Mouse (Mus musculus): ENCODE data around the gene Srbd1. TPM values are rescaled to one million over a fixed set of nuclear protein-coding genes. Genes with fewer than 3 reads are reported as not detected.

The Srbd1 gene
- polyA plus RNA-seq, 1 experiment from 2014 or later, result 21.9 TPM

GRCm38 (mm10) chr17:85948911-85949909 is 195.8 kb downstream of the Srbd1 start:
- Histone ChIP-seq H3K9me3 (replicated peaks) (no peaks in the 10 kb centered on the region), H3K27ac (replicated peaks) (no peak overlapping the region), H3K27me3 (ENCODE audit: low read depth, poor library complexity, severe bottlenecking) (peaks cover 12% of the 10 kb centered on the region; the same call in 1 of the 2 replicates), H3K36me3 (no peaks in the 10 kb centered on the region), H3K4me1 (peaks cover 13% of the 10 kb centered on the region), H3K4me3 (no peak overlapping the region)
- WGBS, result 86% methylated on average over 11 of the region's 11 CpGs
- no peak for DNase-seq (ENCODE audit: low spot score)

GRCm38 (mm10) chr17:85944726-85945125 is 200.2 kb downstream of the Srbd1 start:
- Histone ChIP-seq H3K9me3 (replicated peaks) (no peaks in the 10 kb centered on the region), H3K4me3 (no peak overlapping the region), H3K4me1 (peaks cover 8% of the 10 kb centered on the region), H3K27me3 (ENCODE audit: low read depth, poor library complexity, severe bottlenecking) (peaks cover 12% of the 10 kb centered on the region; the same call in 1 of the 2 replicates), H3K36me3 (no peaks in the 10 kb centered on the region), H3K27ac (replicated peaks) (no peak overlapping the region)
- DNase-seq (ENCODE audit: low spot score), result no peak
- 85% methylated on average over 4 of the region's 4 CpGs for WGBS

- H3K27ac ChIP-seq (replicated peaks), result no peak overlapping the region
- peaks cover 12% of the 10 kb centered on the region; the same call in 1 of the 2 replicates for H3K27me3 ChIP-seq (ENCODE audit: low read depth, poor library complexity, severe bottlenecking)
- DNase-seq (ENCODE audit: low spot score), result no peak
- no peaks in the 10 kb centered on the region for H3K9me3 ChIP-seq (replicated peaks)
- no peaks in the 10 kb centered on the region for H3K36me3 ChIP-seq
- WGBS, result 77% methylated on average over 12 of the region's 12 CpGs
- 0 out of 2 replicates have a peak, but pooled peaks cover 6% of the 10 kb centered on the region for H3K4me1 ChIP-seq
- no peak overlapping the region for H3K4me3 ChIP-seq
Measured at GRCm38 (mm10) chr17:85943994-85944640, 200.9 kb downstream of the Srbd1 start.

GRCm38 (mm10) chr17:85943551-85943981 is 201.4 kb downstream of the Srbd1 start:
- no peak for DNase-seq (ENCODE audit: low spot score)
- Histone ChIP-seq H3K9me3 (replicated peaks) (no peaks in the 10 kb centered on the region), H3K4me3 (no peak overlapping the region), H3K27me3 (ENCODE audit: low read depth, poor library complexity, severe bottlenecking) (peaks cover 8% of the 10 kb centered on the region; the same call in 1 of the 2 replicates), H3K27ac (replicated peaks) (no peak overlapping the region), H3K4me1 (0 out of 2 replicates have a peak, but pooled peaks cover 6% of the 10 kb centered on the region), H3K36me3 (no peaks in the 10 kb centered on the region)
- WGBS, result 59% methylated on average over 14 of the region's 14 CpGs

- Histone ChIP-seq H3K27ac (replicated peaks) (no peak overlapping the region), H3K36me3 (no peaks in the 10 kb centered on the region), H3K4me3 (no peak overlapping the region), H3K27me3 (ENCODE audit: low read depth, poor library complexity, severe bottlenecking) (peaks cover 7% of the 10 kb centered on the region; the same call in 1 of the 2 replicates), H3K4me1 (0 out of 2 replicates have a peak, but pooled peaks cover 6% of the 10 kb centered on the region), H3K9me3 (replicated peaks) (no peaks in the 10 kb centered on the region)
- 87% methylated on average over 5 of the region's 5 CpGs for WGBS
- DNase-seq (ENCODE audit: low spot score), result no peak
Measured at GRCm38 (mm10) chr17:85943071-85943470, 201.9 kb downstream of the Srbd1 start.

- H3K27ac ChIP-seq (replicated peaks), result no peak overlapping the region
- H3K9me3 ChIP-seq (replicated peaks), result no peaks in the 10 kb centered on the region
- DNase-seq (ENCODE audit: low spot score), result no peak
- 0 out of 2 replicates have a peak, but pooled peaks cover 6% of the 10 kb centered on the region for H3K4me1 ChIP-seq
- no peaks in the 10 kb centered on the region for H3K36me3 ChIP-seq
- 95% methylated on average over 5 of the region's 5 CpGs for WGBS
- H3K27me3 ChIP-seq (ENCODE audit: low read depth, poor library complexity, severe bottlenecking), result no peaks in the 10 kb centered on the region
- H3K4me3 ChIP-seq, result no peak overlapping the region
Measured at GRCm38 (mm10) chr17:85942123-85942522, 202.9 kb downstream of the Srbd1 start.

- WGBS, result 83% methylated on average over 8 of the region's 8 CpGs
- Histone ChIP-seq H3K36me3 (no peaks in the 10 kb centered on the region), H3K4me3 (no peak overlapping the region), H3K4me1 (0 out of 2 replicates have a peak, but pooled peaks cover 6% of the 10 kb centered on the region), H3K27me3 (ENCODE audit: low read depth, poor library complexity, severe bottlenecking) (no peaks in the 10 kb centered on the region), H3K27ac (replicated peaks) (no peak overlapping the region), H3K9me3 (replicated peaks) (no peaks in the 10 kb centered on the region)
- DNase-seq (ENCODE audit: low spot score), result no peak
Measured at GRCm38 (mm10) chr17:85941141-85941738, 203.7 kb downstream of the Srbd1 start.

- Histone ChIP-seq H3K27me3 (ENCODE audit: low read depth, poor library complexity, severe bottlenecking) (no peaks in the 10 kb centered on the region), H3K4me3 (no peak overlapping the region), H3K9me3 (replicated peaks) (no peaks in the 10 kb centered on the region), H3K36me3 (no peaks in the 10 kb centered on the region), H3K27ac (replicated peaks) (no peak overlapping the region), H3K4me1 (no peaks in the 10 kb centered on the region)
- DNase-seq (ENCODE audit: low spot score), result no peak
- 97% methylated on average over 4 of the region's 4 CpGs for WGBS
Measured at GRCm38 (mm10) chr17:85937131-85937530, 207.8 kb downstream of the Srbd1 start.

GRCm38 (mm10) chr17:85935268-85935667 is 209.7 kb downstream of the Srbd1 start:
- Histone ChIP-seq H3K27me3 (ENCODE audit: low read depth, poor library complexity, severe bottlenecking) (0 out of 2 replicates have a peak, but pooled peaks cover 2% of the 10 kb centered on the region), H3K36me3 (no peaks in the 10 kb centered on the region), H3K4me3 (no peak overlapping the region), H3K27ac (replicated peaks) (no peak overlapping the region), H3K4me1 (peaks cover 5% of the 10 kb centered on the region; the same call in 1 of the 2 replicates), H3K9me3 (replicated peaks) (no peaks in the 10 kb centered on the region)
- DNase-seq (ENCODE audit: low spot score), result no peak
- WGBS, result 82% methylated on average over 10 of the region's 10 CpGs

Other genes starting within 250 kb of the Srbd1 start
- gene Prkce, start 22.6 kb upstream of the Srbd1 start, polyA plus RNA-seq (2016; fragmentation: Nextera tagmentation; extraction: Ambion mirVana), result 2.9 and 3.1 TPM in 2 replicates